Mouse (Mus musculus) yolk sac, embryonic 10.5 days (tissue): ENCODE results near the gene Hoxb5.

Experiments used
- DNase-seq: peaks from one replicate; pipeline ENCODE4 v3.0.0-alpha.2; 2017; ENCODE audit warnings: low spot score

Hoxb5 gene

GRCm38 (mm10) chr11:96303151-96304099 is at the start of gene Hoxb5:
Gene Hoxb5 (plus strand): TSS chr11:96303336.
- DNase-seq = peak; percentile 83

DNA sequence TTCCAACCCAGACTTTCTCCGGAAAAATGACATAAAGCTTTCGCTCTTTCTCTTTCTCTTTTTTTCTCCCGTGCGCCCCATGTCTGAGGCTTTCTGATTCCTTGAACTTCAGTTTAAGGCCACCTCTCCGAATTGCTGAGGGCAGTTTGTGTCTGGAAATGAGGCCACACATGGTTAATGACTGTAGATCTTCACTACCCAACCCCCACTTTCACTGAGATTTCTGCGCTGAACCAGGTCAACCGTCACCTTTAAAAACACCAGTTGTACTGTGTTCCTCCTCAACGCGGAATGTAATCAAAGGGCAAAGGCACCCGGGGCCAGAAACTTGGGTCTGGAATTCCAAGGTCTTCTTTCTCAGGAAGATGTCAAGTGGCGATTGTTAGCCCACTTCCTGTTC is 48.9 kb upstream of the Hoxb5 start:
- DNase-seq = peak; percentile 60

- peak; percentile 10 for DNase-seq
Observed at GRCm38 (mm10) chr11:96255111-96255995, 47.8 kb upstream of the Hoxb5 start.

DNA sequence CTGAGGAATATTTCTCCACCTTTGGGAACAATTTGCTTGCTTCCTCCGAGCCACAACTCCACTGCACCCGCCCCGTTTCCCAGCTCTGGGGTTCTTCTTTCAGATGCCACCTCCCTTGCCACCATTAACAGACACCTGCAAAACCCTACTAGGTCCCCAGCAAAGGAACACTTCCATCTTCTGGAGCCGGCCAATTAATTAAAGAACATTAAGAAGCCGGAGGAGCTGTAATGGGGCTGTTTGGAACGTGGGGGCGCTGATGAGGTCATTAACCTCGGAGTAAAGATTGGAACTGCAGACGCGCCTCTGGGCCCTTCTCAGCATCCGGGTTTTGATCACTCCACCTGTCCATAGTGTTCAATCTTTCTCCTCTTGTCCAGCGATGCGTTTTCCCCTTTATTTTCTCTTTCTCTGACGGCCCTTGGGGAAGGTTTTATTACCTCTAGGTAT is 47.1 kb upstream of the Hoxb5 start:
- no peak for DNase-seq

DNA sequence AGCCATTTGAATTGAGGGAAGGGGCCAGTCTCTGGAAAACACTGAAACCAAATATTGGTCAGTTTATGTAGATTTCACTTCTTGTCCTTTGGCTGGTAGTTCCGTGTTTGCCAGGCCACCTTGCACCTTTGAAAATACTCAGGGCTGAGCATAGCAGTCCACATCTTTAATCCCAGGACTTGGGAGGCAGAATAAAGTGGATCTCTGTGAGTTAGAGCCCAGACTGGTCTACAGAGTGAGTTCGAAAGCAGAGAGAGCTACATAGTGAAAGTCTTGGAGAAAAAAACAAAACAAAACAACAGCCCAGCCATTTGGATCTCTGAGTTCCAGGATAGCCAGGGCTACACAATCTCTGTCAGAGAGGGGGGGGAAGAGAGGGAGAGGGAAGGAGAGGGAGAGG is 46.0 kb upstream of the Hoxb5 start:
- no peak for DNase-seq

DNA sequence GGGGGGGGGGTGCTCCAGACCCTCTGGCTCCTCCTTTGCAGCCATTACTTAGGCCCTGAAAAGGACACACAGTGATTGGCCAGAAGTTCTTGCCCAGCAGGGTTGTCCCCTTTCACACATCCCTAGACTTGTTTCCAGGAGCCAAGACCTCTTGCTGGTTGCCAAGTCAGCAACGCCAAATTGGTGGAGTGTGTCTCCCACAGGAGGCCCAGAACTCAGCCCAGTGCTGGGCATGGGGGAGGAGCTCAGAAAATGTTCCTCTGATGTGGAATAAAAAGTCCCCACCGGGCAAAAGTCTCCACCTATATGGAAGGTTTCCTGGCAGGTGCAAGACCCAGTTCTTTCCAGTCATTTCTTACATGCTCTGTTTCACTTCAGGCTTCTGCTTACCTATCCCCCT is 44.1 kb upstream of the Hoxb5 start:
- no peak for DNase-seq

DNA sequence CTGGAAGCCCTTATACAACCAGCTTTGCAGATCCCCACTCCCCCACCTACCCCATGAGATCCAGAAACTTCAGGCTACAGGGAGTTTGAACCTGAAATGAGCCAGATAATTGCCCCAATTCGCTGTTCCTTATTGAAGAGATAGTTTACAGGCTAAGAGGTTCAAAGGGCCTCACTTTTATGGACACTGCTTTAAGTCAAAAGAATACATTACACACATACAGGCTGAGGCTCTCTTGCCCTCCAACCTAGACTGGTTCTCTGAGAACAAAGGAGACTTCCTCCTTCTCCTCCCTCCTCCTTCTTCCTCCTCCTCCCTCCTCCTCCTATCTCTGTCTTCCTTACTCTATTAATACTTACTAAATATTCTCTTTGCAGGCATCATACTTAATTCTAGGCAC is 43.6 kb upstream of the Hoxb5 start:
- DNase-seq = no peak

- peak; percentile 48 for DNase-seq
Observed at GRCm38 (mm10) chr11:96260310-96260970, 42.7 kb upstream of the Hoxb5 start.

- peak; percentile 76 for DNase-seq
Observed at GRCm38 (mm10) chr11:96261323-96261890, 41.7 kb upstream of the Hoxb5 start.

- DNase-seq = no peak
Observed at GRCm38 (mm10) chr11:96262262-96262830, 40.8 kb upstream of the Hoxb5 start.

DNA sequence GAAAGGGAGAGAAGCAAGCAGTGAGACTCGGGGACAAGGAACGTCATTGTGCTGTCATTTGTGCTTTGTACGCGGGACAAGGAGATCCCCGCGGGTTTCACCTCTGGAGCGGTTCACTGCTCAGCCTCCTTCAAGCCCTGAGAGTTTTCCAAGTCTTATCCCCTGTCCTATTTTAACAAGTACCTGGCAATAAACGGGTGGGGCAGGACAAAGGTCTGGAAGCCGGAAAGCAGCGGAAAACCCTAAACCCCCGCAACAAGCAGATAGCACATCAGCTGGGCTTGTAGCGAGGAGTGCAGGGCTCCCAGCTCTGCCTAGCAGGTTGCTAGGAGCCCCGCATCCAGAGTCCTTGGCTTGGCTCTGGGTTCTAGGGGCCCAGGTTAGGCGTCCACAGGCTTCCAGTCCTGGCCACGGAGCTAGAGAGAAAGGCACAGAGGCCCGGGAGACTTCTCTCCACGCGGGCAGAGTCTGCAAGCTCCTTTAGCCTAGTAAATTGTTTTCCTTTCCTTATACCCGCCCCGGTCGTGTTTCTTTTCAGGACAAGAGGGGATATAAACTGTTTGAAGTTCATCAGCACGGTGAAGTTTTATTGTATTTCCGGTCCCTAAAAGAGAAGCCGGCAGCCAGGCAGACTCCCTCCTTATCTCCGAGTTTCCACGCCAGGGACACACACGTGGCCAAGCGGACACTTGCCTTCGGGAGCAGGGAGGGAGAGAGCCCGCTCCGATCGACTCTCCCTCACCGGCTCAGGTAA is 39.3 kb upstream of the Hoxb5 start:
- DNase-seq = peak; percentile 21

- no peak for DNase-seq
Observed at GRCm38 (mm10) chr11:96264390-96265020, 38.6 kb upstream of the Hoxb5 start.

GRCm38 (mm10) chr11:96265954-96266353 is 37.2 kb upstream of the Hoxb5 start:
- no peak for DNase-seq

- no peak for DNase-seq
Observed at GRCm38 (mm10) chr11:96267021-96267920, 35.9 kb upstream of the Hoxb5 start.

GRCm38 (mm10) chr11:96268031-96268745 is 34.9 kb upstream of the Hoxb5 start:
- DNase-seq = no peak

DNA sequence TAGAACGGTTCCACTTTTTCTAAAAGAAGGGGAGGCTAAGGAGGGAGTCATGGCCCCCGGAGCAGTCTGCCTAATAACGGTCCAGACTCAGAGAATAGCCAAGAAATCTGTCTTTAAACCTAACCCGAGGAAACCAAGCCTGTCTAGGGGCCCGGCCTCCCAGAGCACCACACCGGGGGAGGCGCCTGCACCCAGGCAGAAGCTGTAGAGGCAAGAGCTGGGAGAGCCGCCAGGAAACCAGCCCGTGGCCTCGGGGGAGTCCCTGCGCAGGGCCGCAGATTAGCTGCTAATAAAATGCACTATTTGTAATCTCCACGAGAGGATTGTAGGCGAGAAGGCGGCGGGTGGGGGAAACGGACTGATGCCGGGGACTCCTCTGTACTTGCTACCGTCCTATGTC is 33.3 kb upstream of the Hoxb5 start:
- DNase-seq = no peak

- DNase-seq = peak; percentile 71
Observed at GRCm38 (mm10) chr11:96270996-96271540, 32.1 kb upstream of the Hoxb5 start, which contains the start of gene Hoxb9. Gene Hoxb9 (plus strand): TSS chr11:96271457.

GRCm38 (mm10) chr11:96271541-96272011 is 31.6 kb upstream of the Hoxb5 start:
- DNase-seq = peak; percentile 50
